Mouse (Mus musculus) kidney, adult 2 months (tissue): ENCODE data around the gene Rps21. TPM values are rescaled to one million over a fixed set of nuclear protein-coding genes. Genes with fewer than 3 reads are reported as not detected.

Experiments used
- DNase-seq: peaks from one replicate; pipeline ENCODE4 v3.0.0; 2021
- H3K27ac ChIP-seq: fragments of 200-500 bp; 2 replicates; pipeline ENCODE4 v1.5.1; 2012; ENCODE audit warnings: low read depth, low read length, control low read depth, inconsistent platforms; ENCODE audit not compliant: insufficient read depth
- H3K27me3 ChIP-seq: fragments of 200-500 bp; replicated peaks from 2 replicates; pipeline ENCODE4 v1.6.1; 2012; ENCODE audit warnings: mild to moderate bottlenecking, moderate library complexity, low read length, inconsistent platforms; ENCODE audit not compliant: control insufficient read depth, insufficient read depth
- H3K36me3 ChIP-seq: fragments of 200-500 bp; 2 replicates; pipeline ENCODE4 v1.6.1; 2012; ENCODE audit warnings: mild to moderate bottlenecking, moderate library complexity, low read length, inconsistent platforms; ENCODE audit not compliant: control insufficient read depth, insufficient read depth
- H3K4me1 ChIP-seq: fragments of 200-500 bp; 2 replicates; pipeline ENCODE4 v1.6.1; 2011; ENCODE audit warnings: low read length; ENCODE audit not compliant: control insufficient read depth, insufficient read depth
- H3K4me3 ChIP-seq: fragments of 200-500 bp; 2 replicates; pipeline ENCODE4 v1.5.1; 2011; ENCODE audit warnings: mild to moderate bottlenecking, low read depth, low read length, control low read depth; ENCODE audit not compliant: insufficient read depth
- CTCF ChIP-seq: fragments of 200-500 bp; conservative IDR thresholded peaks from 2 replicates; pipeline ENCODE4 v1.5.1; 2011; ENCODE audit warnings: low read depth, mild to moderate bottlenecking, control low read depth, low read length, moderate library complexity, mixed read lengths; ENCODE audit not compliant: insufficient read depth, insufficient read length
- POLR2A ChIP-seq: fragments of 200-500 bp; IDR thresholded peaks from one replicate; pipeline ENCODE4 v1.6.1; 2011; ENCODE audit warnings: low read depth, low read length, control low read depth
- WGBS: fragments of 180-500 bp; shearing (Covaris S2); methylation state at CpG from one replicate; pipeline ENCODE4 v1.1.7; 2018; 5-methylcytosine and 5-hydroxymethylcytosine counted together
- polyA plus RNA-seq: library from polyadenylated mRNA; depleted of rRNA; stranded (reverse); fragments of >200 nt; gene quantifications from 2 replicates; pipeline ENCODE4 v1.2.3, GENCODE M21; 2012

Rps21 gene
- polyA plus RNA-seq, 1 experiment = 2,294 TPM

GRCm38 (mm10) chr2:180228592-180228991, 28.6 kb upstream of the Rps21 start:
- no peaks in the 10 kb centered on the region for H3K27me3 ChIP-seq
- TF ChIP-seq POLR2A (no peak), CTCF (peak; percentile 15; the same call in 1 of the 2 replicates)
- H3K4me3 ChIP-seq = no peak overlapping the region
- peaks cover 16% of the 10 kb centered on the region for H3K4me1 ChIP-seq
- DNase-seq = peak; percentile 91
- H3K36me3 ChIP-seq = no peaks in the 10 kb centered on the region
- H3K27ac ChIP-seq = peak overlapping the region; percentile 75; the same call in 1 of the 2 replicates
- 26% methylated on average over 7 of the region's 7 CpGs for WGBS

DNA sequence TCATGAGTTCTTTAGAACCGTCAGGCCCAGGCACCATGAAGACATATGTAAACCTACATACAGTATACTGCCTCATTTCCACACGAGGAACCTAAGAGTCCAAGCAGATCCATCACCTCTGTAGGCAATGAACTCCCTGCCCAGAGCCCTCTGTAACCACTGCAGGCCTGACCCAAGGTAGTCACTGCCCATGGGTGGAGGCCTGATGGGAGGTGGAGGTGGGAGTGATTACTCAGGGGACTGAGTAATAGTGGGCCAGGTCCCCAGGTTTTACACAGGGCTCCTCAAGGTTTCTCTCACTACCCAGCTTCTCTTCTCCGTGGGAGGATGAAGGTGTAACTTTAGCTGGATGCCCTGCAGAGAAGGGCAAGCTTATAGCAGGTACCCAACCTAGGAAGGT, 28.0 kb upstream of the Rps21 start:
- TF ChIP-seq POLR2A (no peak), CTCF (no peak)
- no peak overlapping the region for H3K4me3 ChIP-seq
- peaks cover 16% of the 10 kb centered on the region for H3K4me1 ChIP-seq
- WGBS = 80% methylated on average over 3 of the region's 3 CpGs
- DNase-seq = no peak
- H3K27ac ChIP-seq = no peak overlapping the region
- no peaks in the 10 kb centered on the region for H3K36me3 ChIP-seq
- H3K27me3 ChIP-seq = no peaks in the 10 kb centered on the region

GRCm38 (mm10) chr2:180230482-180230881, 26.7 kb upstream of the Rps21 start:
- no peak for DNase-seq
- TF ChIP-seq CTCF (no peak), POLR2A (no peak)
- Histone ChIP-seq H3K4me3 (no peak overlapping the region), H3K4me1 (peaks cover 19% of the 10 kb centered on the region), H3K27ac (no peak overlapping the region), H3K36me3 (no peaks in the 10 kb centered on the region), H3K27me3 (no peaks in the 10 kb centered on the region)
- WGBS = 71% methylated on average over 4 of the region's 4 CpGs

DNA sequence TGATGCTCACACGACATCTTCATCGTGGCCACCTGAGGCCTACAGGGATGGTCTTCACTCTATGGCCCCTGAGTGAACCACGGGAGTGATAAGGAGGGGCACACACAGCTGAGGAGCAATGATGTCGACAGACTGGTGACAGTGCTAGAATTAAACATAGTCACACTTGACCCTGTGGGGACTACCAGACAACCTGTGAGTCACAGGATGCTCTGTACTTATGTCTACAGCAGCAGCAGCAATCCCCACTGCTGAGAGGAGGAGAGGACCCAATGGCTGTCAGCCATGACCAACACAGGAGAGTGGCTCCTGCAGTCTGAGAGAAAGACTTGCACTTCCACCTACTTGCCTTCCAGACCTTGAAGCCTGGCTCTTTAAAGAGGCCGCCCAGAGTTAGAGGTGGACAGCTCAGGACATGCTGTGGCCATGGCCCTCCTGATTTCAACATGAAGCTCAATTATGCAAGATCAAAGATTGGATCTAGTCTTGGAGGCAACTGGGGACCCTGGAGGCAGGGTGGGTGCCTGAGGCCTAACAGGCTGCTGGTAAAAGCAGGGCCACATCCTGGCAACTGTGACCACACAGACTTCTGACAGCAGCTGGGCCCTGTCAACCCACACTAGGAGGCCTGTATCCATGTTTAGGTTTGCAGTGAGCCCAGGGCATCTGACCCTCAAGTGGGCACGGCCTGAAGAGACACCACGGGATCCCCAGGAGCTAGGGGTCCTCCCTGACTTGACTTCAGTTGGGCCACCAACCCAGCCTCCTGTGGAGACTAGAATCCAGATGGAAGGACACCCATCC, 23.9 kb upstream of the Rps21 start:
- Histone ChIP-seq H3K27ac (no peak overlapping the region), H3K36me3 (no peaks in the 10 kb centered on the region), H3K4me3 (no peak overlapping the region), H3K27me3 (no peaks in the 10 kb centered on the region), H3K4me1 (peaks cover 4% of the 10 kb centered on the region)
- WGBS = 83% methylated on average over 7 of the region's 7 CpGs
- DNase-seq = no peak
- no peak for TF ChIP-seq CTCF
- TF ChIP-seq POLR2A = no peak

GRCm38 (mm10) chr2:180234353-180234752, 22.8 kb upstream of the Rps21 start:
- H3K4me3 ChIP-seq = no peak overlapping the region
- no peak for DNase-seq
- no peaks in the 10 kb centered on the region for H3K36me3 ChIP-seq
- peaks cover 2% of the 10 kb centered on the region; the same call in 1 of the 2 replicates for H3K4me1 ChIP-seq
- WGBS = 91% methylated on average over 8 of the region's 8 CpGs
- no peaks in the 10 kb centered on the region for H3K27me3 ChIP-seq
- no peak for TF ChIP-seq POLR2A
- TF ChIP-seq CTCF = no peak
- no peak overlapping the region for H3K27ac ChIP-seq

- no peaks in the 10 kb centered on the region for H3K36me3 ChIP-seq
- peaks cover 2% of the 10 kb centered on the region; the same call in 1 of the 2 replicates for H3K4me1 ChIP-seq
- no peak for DNase-seq
- H3K27ac ChIP-seq = 0 out of 2 replicates have a peak overlapping the region, but pooled peaks have one; percentile 66
- H3K27me3 ChIP-seq = no peaks in the 10 kb centered on the region
- no peak for TF ChIP-seq CTCF
- TF ChIP-seq POLR2A = no peak
- no peak overlapping the region for H3K4me3 ChIP-seq
- 46% methylated on average over 6 of the region's 6 CpGs for WGBS
Measured at GRCm38 (mm10) chr2:180234980-180235379, 22.2 kb upstream of the Rps21 start.

GRCm38 (mm10) chr2:180235788-180236187, 21.4 kb upstream of the Rps21 start:
- WGBS = 83% methylated on average over 4 of the region's 4 CpGs
- TF ChIP-seq CTCF (no peak), POLR2A (no peak)
- Histone ChIP-seq H3K27me3 (no peaks in the 10 kb centered on the region), H3K36me3 (no peaks in the 10 kb centered on the region), H3K4me1 (peaks cover 2% of the 10 kb centered on the region; the same call in 1 of the 2 replicates), H3K4me3 (no peak overlapping the region), H3K27ac (peak overlapping the region; percentile 66)
- DNase-seq = no peak
